Mouse (Mus musculus): ENCODE measurements around the gene Micall2.

GRCm38 (mm10) chr5:139683228-139683627 is 52.9 kb downstream of the Micall2 start:
- TF ChIP-seq POLR2A (IDR thresholded peaks at IDR 0.05; ENCODE audit: extremely low read depth, insufficient read depth, low read length) (no peak), CTCF (IDR thresholded peaks at IDR 0.05; ENCODE audit: extremely low read depth, insufficient read depth, low read length) (no peak)
